Mouse (Mus musculus): ENCODE results near the gene Ino80e. TPM values are rescaled to one million over a fixed set of nuclear protein-coding genes. Genes with fewer than 3 reads are reported as not detected.

Gene Ino80e
- total RNA-seq, 2 experiments from 2014 or later: 8.4 to 12.3 TPM

DNA sequence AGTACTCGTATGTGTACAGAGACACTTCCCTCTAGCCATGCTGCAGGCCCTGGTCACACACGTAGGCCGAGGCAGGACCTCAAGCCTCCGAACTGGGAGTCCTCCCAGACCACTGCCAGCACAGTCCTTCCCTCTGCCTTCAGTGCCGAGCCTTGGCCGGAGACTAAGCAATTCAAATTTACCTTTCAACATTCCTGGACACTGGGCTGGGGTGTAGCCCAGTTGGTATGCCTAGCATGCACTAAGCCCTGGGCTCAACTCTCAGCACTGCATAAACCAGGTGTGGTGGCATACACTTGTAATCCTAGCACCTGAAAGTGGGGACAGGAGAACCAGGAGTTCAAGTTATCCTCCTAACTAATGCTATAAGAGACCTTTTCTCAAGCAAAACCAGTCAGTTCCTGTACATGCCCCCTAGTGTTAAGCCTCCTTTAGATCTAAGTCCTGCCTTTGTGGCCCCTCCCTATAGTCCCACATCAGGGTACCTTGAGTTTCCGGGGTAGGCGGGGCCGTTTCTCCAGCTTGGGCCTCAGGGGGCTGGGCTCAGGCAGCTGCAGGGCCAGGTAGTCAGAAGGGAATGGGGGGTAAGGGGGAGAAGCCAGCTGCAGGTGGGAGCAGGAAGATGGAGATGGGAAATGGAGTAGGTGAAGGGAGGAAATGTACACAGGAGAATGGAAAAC lies 5.3 kb downstream of the Ino80e start:
- DNase-seq (ENCODE audit: low spot score): no peak

DNA sequence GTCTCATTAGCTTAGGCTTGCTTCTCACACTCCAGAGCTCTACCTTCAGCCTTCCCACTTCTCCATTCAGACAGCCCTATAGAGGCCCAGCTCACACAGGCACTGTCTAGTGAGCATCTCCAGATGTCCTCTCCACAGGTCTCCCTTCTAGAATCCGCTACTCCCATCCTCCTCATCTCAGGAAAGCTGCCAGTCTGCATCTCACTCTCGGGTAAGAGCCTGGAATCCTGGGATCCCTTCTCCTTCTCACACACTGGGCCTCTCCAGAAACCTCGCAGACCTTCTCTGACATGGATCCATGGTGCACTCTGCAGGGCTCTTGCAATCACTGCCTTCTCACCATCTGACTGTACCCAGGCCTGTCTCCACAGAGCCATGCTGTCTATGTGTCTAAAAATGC lies 6.5 kb downstream of the Ino80e start:
- no peak for DNase-seq (ENCODE audit: low spot score)

DNA sequence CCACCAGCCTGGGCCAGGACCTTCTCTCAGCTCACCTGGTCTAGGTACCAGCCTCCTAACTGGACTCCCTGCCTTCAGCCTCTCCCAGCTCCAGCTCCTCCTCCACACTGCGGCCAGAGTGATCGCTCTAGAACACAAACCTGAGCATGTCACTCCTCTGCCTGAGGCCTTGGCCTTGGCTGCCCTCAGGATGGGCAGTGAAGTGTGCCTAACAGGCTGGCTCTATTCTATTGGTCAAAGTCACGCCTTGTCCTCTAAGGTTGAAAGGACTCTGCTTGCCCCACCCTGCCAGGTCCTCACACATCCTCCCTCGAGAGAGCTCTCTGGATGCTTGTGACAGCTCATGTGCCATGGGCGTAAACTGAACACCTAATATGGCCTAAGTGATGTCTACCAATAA lies 8.7 kb downstream of the Ino80e start:
- no peak for DNase-seq (ENCODE audit: low spot score)

DNA sequence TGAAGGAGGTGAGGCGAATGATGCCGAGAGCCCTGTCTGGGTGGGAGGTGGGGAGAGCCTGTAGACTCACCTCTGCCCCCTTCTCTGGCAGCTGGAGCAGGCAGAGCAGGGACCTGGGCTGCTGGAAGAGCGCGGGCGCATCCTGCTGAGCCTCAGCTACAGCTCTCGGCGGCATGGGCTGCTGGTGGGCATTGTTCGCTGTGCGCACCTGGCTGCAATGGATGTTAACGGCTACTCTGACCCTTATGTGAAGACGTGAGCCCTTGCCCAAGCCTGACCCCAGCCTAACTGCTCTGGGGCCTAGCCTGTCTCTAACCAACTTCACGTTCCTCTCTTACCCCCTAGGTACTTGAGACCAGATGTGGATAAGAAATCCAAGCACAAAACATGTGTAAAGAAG lies 11.0 kb downstream of the Ino80e start:
- no peak for DNase-seq (ENCODE audit: low spot score)

DNA sequence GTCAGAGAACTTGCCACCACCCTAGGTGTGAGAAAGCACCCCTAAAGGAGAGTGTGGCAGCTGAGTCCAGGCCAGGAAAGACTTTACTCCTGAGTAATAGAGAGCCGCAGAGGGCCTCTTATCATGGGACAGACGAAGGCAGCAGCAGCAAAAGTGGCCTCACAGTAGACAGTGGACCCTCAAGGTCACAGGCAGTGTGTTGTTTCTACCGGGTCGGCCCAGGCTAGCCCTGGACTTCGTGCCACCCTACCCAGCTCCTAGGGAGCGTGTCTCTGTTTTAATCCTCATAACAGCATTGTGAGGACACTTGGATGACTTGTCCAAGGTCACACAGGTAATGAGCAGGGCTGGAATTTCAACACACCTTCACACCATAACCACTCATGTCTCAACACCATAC lies 12.0 kb downstream of the Ino80e start:
- no peak for DNase-seq (ENCODE audit: low spot score)

DNA sequence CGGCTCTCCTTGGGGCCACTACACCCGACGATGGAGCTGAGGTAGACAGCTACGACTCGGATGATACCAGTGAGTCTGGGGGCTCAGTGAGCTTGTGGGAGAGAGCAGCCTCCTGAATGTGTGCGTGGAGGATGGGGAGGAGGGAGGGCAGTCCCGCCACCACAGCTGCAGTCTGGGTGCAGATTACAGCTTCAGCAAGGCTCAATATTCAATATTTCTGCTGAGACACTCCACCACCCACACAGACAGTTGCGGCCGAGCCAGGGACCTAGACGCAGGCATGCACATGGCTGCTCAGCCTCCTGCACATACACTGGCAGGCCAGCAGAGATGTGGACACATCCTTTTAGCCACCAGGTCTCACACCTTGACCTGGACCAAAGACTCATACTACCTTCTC lies 13.4 kb downstream of the Ino80e start:
- no peak for DNase-seq (ENCODE audit: low spot score)

DNA sequence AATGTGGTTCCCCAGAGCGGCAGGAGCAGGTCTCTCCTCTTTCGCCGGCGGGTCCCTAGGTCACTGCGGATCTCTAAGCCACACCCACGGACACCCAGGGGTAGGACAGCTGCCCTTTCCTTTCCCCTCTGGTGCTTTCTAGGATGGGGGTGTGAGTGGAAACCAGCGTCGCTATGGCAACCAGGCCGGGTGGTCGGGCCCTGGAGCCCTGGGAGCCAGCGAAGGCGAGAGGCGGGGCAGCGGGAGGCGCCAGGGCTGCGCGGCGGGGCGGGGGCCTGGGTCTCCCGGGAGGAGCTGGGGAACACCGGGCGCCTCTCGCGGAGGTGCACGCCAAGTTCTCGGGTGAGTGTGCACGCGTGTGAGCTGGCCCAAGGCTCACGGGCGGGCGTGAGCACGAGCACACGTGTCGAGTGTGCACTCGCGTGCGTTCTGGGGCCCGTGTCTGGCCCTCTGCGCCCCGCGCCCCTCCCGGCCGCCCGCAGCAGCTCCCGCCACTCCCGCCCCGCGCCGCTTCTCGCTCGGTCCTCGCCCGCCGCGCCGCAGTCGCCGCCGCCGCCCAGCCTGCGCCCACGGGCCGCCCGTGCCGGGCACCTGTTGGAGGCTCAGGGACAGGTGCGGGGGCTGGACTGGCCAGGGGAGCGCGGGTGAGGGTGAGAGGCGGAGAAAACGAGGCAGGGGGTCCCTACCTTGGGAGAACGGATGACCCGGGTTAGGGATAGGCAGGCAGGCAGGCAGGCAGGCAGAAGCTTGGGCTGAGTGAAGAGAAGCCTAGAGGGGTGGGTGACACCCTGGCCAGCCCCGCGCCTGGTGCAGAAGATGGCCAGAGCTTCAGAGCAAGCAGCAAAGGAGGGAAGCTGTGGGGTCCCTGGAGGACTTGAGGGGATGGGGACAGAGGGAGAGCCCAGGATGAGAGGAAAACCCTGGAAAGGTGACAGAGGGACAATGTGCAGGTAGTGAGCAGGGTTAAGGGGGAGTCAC lies 14.5 kb downstream of the Ino80e start:
- no peak for DNase-seq (ENCODE audit: low spot score)

DNA sequence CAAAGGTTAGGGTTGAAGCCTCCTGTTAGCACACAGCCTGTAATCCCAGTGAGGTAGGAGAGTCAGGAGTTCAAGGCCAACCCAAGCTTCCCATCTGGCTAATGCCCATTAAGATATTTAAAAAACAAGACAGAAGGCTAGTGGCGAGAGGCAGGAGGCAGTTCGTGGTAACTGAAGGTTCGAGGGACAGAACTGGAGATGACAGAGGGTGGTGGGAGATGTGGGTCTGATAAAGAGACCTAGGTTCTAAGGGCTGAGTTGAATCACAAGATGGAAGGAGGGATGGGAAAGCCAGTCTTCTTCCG lies 15.1 kb downstream of the Ino80e start, which contains the start of gene Doc2a:
Doc2a (plus strand) TSS at position 301 of the 305 bp plus-strand sequence.
- no peak for DNase-seq (ENCODE audit: low spot score)

DNA sequence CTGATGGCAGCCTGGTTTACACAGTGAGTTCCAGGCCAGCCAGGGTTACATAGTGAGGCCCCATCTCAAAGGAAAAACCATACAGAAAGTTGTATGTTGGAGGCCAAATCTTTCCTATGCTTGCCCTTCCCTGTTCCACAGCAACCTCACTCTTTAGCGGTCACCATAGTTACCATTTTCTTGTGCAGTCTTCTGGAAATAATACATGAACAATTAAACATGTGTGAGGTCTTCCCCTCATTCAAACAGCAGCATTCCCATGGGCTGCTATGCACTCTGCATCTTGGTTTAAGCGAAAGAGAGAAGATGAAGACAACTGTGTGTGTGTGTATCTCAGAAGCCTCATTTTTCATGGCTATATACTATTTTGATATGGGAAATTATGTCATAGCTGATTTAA lies 16.7 kb downstream of the Ino80e start:
- DNase-seq (ENCODE audit: low spot score): no peak

DNA sequence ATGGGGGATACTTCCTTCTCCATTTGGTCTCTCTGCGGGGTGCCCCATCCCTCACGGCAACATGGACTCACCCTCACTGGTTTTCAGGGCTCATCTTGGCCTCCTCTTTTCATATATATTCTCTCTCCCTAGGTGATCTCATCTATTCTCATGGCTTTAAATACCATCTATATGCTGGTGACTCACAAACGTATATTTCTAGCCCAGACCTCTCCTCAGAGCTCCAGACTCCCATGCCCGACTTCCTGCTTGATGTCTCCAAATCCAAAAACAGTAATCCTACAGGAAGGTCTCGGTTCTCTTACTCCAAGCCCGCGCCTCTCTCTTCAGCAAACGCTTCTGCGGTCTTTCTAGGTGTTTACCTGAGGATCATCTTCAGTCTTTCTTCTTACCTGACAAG lies 18.9 kb downstream of the Ino80e start:
- DNase-seq (ENCODE audit: low spot score): no peak

DNA sequence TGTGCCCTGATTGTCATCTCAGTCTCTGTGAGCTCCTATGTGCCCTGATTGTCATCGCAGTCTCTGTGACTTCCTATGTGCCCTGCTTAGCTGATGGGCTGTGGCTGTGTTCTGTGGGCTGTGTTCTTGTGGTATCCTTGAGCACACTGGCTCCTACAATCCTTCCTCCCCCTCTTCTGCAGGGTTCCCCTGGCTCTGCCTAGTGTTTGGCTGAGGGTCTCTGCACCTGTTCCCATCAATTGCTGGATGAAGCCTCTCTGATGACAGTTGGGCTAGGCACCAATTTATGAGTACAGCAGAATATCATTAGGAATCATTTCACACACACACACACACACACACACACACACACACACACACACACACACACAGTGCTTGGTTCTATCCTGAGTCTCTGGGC lies 28.9 kb downstream of the Ino80e start:
- no peak for DNase-seq (ENCODE audit: low spot score)

DNA sequence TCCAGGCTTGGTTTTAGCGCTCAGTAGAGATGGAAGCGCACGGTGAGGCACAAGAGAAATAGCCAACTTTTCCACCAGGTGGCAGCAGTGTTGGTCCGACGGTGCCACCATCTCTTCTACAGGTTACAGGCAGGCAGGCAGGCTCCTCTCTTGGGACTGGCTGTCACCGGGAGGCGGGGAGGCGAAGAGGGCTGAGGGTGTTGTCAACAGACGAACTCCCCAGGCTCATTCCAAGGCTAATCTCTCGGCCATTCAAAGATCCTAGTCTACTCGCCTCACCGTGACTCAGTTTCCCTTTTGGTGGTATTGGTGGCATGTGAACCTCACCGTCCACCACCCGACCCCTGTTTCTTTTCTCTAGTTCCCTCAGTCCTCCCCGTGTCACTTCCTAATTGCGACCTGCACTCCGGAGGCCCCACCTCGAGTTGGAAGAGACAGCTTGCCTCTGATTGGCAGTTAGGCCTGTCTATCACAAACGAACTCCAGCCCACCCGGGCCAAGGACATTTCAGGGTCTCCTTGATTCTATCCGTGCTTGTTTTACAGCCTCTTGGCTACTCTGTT lies 30.1 kb downstream of the Ino80e start:
- DNase-seq (ENCODE audit: low spot score): peak; percentile 72

DNA sequence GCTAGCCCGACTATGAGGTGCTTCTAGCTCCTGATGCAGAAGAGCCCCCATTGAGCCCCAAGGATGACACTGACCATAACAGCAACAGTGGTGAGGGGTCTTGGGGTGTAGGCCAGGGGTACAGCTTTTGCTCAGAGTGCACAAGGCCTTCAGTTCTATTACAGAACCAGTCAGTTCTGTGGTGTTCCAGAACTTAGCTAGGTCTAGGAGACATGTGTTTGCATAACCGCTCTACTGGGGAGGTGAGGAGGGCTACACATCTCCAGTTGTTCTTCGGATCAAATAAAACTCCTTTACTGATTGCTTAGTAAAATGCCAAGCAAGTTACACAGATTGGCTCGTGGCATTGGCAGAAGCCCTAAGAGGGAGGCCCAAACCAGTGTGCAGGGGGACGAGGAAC lies 30.6 kb downstream of the Ino80e start, which contains the start of gene 4930451I11Rik:
4930451I11Rik (minus strand) TSS at position 101 of the 400 bp plus-strand sequence.
- DNase-seq (ENCODE audit: low spot score): no peak

DNA sequence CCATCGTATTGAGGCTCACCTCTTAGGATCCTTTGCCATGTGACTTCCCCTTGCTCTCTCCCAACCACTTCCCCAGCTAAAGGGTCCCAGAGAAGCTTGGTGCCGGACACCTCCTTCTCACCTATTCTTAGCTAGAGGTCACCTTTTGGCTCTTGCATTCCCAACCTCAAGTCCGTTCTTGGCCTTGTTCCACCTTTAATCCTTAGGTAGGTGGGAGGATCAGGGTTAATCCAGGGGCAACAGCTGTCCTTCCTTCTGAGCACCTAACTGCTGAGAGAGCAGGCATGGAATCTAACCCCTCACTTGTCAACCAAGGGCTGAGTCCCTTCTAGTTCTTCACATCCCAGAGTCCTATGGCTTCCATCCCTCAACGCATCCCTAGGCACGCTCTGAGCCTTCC lies 36.2 kb downstream of the Ino80e start:
- no peak for DNase-seq (ENCODE audit: low spot score)

DNA sequence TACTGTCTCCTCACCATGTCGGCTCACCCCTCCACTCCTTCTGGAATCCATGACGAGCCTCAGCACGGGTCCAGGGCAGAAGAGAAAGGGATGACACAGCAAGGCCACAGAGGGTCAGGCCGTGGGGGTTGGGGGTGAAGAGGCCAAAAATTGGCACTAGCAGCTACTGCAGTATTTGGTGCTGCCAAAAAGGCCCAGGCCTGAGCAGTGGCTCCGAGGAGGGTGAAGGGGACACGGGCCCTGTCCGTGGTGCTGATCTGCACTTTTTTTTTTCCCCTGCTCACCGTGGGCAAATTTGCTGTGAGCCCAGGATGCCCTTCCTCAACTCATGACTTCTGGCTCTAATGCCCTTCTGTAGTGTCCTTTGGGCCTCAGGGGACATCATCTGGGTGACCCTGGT lies 36.8 kb downstream of the Ino80e start:
- no peak for DNase-seq (ENCODE audit: low spot score)

DNA sequence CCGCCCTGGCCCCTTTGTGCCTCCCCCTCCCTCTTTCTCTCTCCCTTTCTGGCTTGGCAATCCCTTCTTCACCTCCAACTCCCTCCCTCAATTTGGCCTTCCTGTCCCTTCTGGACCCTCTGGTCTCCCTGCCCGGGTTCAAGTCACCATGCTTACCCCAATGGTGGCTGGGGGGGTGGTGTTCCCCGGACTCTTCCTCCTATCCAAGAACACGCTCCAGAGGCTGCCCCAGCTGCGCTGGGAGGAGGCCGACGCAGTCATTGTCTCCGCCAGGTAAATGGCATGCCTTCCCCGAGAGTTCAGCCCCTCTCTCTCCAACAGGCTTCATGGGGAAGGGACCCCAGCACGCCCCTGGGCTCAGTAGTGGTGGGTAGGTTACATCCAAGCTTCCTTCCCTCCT lies 38.2 kb downstream of the Ino80e start:
- no peak for DNase-seq (ENCODE audit: low spot score)

DNA sequence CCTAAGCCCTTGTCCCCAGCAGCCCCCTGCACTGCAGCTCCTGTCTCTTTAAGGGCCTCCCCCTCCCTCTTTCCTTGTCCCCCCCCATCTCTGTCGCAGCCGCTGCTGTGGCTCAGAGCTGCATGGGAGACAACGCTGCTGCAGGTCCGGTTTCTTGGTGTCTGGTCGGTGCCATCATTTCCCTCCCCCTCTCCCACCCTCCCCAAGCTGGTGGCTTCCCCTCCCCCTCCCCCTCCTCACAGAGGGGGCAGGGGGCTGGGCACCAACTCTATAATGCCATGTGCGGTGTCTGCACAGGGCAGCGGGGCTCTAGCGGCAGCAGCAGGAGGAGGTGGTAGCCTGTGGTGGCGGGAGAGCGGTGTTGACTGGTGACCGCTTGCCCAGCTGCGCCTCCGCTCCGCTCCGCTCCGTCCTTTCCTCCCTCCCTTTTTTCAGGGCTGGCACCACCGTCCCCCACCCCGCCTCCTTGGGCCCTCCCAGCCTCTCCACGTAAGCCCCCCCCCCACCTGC lies 38.9 kb downstream of the Ino80e start:
- DNase-seq (ENCODE audit: low spot score): no peak

DNA sequence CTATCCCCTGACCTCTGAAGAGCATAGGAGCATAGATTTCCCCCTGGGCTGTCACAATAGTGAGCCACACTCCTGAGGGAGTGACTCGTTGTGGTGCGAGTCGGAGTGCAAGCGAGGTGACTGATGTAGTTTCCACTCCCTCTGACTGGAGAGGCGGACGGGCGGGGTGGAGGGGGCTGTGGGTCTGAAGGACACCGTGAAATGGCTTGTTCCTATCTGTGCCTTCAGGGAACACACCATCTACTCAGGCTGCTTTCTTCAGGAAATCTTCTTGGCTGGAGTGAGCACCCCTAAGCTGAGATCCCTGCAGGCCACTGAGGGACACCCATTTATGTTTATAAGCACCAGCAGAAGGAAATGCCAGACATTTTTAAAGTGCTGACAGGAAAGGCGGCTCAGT lies 39.4 kb downstream of the Ino80e start:
- no peak for DNase-seq (ENCODE audit: low spot score)

DNA sequence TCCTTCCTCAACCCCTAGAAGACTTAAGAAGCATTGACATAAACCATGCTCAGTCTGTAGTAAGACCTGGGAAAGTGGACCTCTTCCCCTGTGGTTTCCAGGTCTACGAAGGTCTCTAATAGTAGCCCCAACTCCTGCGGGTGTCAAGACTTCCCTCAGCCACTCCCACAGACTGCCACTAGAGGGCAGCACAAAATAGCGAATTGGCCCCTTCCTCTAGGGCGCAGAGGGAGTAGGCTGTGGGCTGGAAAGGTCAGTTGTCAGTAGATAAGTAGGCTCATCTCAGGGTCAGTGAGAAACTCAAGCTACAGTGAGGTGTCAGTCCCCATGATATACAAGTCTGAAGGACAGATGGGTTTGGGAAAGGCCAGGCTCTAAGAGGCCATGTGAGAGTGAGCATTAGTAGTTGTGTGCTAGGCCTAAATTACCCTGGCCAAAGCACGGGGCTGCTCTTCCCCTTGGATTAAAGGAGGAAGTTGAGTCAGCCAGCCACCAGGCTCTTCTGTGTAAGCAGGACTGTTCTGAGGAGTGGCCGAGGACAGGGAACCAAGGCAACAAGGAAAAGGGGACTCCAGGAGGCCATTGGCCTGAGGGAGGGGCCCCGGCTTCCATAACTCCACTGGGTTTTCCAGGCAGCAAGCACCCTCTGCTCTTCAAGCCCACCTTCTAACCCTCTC lies 40.2 kb downstream of the Ino80e start:
- peak; percentile 90 for DNase-seq (ENCODE audit: low spot score)

DNA sequence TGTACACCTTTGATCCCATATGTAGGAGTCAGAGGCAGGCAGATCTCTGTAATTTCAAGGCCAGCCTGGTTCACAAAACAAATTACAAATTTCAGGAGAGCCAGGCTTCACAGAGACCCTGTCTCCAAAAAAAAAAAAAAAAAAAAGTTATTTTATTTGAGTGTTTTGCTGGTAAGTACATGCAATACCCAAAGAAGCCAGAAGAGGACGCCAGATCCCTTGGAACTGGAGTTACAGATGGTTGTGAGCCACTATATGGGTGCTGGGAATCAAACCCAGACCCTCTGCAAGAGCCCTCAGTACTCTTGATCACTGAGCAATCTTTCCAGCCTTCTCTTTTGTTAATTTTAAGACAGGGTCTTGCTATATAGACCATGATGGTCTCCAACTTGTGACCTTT lies 43.4 kb downstream of the Ino80e start:
- DNase-seq (ENCODE audit: low spot score): no peak

DNA sequence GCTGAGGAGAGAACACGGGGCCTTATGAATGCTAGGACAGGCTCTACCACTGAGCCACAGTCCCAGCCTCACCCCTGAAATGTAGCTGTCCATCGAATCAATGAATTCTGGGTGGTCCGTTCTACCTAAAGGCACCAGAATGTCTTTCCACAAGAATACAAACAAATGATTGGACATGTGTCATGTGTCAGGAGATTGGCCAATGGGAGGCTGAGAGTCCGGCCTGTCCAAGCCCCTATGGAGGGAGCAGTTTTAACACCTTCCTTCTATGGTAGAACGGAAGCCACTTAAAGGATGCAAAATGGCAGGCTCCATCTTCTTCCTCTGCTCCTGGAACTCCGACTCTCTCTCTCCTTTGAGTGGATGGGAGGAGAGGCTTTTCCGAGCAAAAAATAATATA lies 44.6 kb downstream of the Ino80e start:
- no peak for DNase-seq (ENCODE audit: low spot score)

DNA sequence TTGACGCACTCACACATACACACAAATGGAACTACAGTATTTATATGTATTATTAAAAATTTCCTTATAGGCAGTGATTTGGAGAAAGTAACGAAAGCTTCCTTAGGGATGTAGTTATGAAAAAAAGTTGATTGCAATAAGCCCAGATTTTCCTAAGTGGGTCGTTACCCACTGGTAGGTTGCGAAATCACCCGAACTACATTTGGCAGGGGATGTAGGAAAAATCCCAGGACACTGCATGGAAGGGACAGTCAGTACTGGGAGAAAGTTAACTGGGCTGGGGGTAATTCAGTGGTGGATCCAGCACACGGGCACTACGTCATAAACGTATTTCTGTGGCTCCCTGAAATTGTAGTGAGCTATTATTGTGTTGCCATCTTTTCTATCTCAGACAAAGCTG lies 45.7 kb downstream of the Ino80e start:
- peak; percentile 68 for DNase-seq (ENCODE audit: low spot score)

All from gastrocnemius, adult 18-20 months (tissue).